Comparison of ENCODE assay signal across 9 mouse cellular contexts in genomic region chr15:88891676-88892040, GRCm38 (mm10). TPM values are rescaled to one million over a fixed set of nuclear protein-coding genes. Genes with fewer than 3 reads are reported as not detected.
DNase-seq lines count a peak whose midpoint lies in the region; ATAC-seq and TF ChIP-seq lines count a peak whose summit lies in the region.
"Had no signal": no experiment of that assay in that cellular context is flagged by ENCODE, and none has a peak within 500 bp of the region (broad histone marks: within the 10 kb centered on the region; RNA-seq: fewer than 3 reads in every experiment).

No protein-coding gene starts in this region.

- H3K4me2 ChIP-seq in kidney, embryonic 14.5 days (replicated peaks; ENCODE audit: low read depth, low read length): peak overlapping the region; percentile 93
- peak overlapping the region; percentile 89 for H3K4me2 ChIP-seq in embryonic facial prominence, embryonic 13.5 days
- peak overlapping the region; percentile 99 for H3K4me2 ChIP-seq in intestine, embryonic 16.5 days (ENCODE audit: low read depth, low read length)
- peak overlapping the region; percentile 87; the same call in 1 of the 2 replicates for H3K4me2 ChIP-seq in midbrain, postnatal 0 days (ENCODE audit: low read depth, low read length, poor library complexity, severe bottlenecking)

- no peak for ATAC-seq in kidney, embryonic 14.5 days (ENCODE audit: low FRiP score, low TSS enrichment)
- ATAC-seq in embryonic facial prominence, embryonic 13.5 days (ENCODE audit: insufficient number of reproducible peaks, insufficient read depth, low FRiP score, low TSS enrichment, low read depth): no peak
- ATAC-seq in intestine, embryonic 16.5 days: no peak
- ATAC-seq in midbrain, postnatal 0 days (ENCODE audit: low FRiP score): no peak

- H3K27me3 ChIP-seq in kidney, embryonic 14.5 days (ENCODE audit: control insufficient read depth, insufficient read depth, low read length): peaks cover 4% of the 10 kb centered on the region; the same call in 1 of the 2 replicates
- 0 out of 2 replicates have a peak, but pooled peaks cover 11% of the 10 kb centered on the region for H3K27me3 ChIP-seq in embryonic facial prominence, embryonic 13.5 days
- no peaks in the 10 kb centered on the region for H3K27me3 ChIP-seq in intestine, embryonic 16.5 days (replicated peaks; ENCODE audit: control insufficient read depth, insufficient read depth, low read length)
- no peaks in the 10 kb centered on the region for H3K27me3 ChIP-seq in midbrain, postnatal 0 days (ENCODE audit: insufficient read depth, low read length)

- no peak overlapping the region for H3K27ac ChIP-seq in kidney, embryonic 14.5 days (ENCODE audit: low read depth, low read length)
- no peak overlapping the region for H3K27ac ChIP-seq in embryonic facial prominence, embryonic 13.5 days
- H3K27ac ChIP-seq in intestine, embryonic 16.5 days (ENCODE audit: low read length): no peak overlapping the region
- no peak overlapping the region for H3K27ac ChIP-seq in midbrain, postnatal 0 days (ENCODE audit: low read depth, low read length)

- WGBS in kidney, embryonic 14.5 days: 75% methylated on average over 8 of the region's 8 CpGs
- WGBS in embryonic facial prominence, embryonic 13.5 days: 68% methylated on average over 8 of the region's 8 CpGs
- WGBS in intestine, embryonic 16.5 days: 70% methylated on average over 8 of the region's 8 CpGs
- WGBS in midbrain, postnatal 0 days: 66% methylated on average over 8 of the region's 8 CpGs

- peak overlapping the region; percentile 52; the same call in 1 of the 2 replicates for H3K4me3 ChIP-seq in kidney, embryonic 14.5 days (ENCODE audit: low read length)
- no peak overlapping the region for H3K4me3 ChIP-seq in embryonic facial prominence, embryonic 13.5 days
- H3K4me3 ChIP-seq in intestine, embryonic 16.5 days (ENCODE audit: low read length): no peak overlapping the region
- peak overlapping the region; percentile 48 for H3K4me3 ChIP-seq in midbrain, postnatal 0 days (ENCODE audit: low read depth, low read length)

- 0 out of 2 replicates have a peak, but pooled peaks cover 5% of the 10 kb centered on the region for H3K4me1 ChIP-seq in kidney, embryonic 14.5 days (ENCODE audit: control insufficient read depth, insufficient read depth, low read length)
- H3K4me1 ChIP-seq in embryonic facial prominence, embryonic 13.5 days: peaks cover 16% of the 10 kb centered on the region
- peaks cover 6% of the 10 kb centered on the region; the same call in 1 of the 2 replicates for H3K4me1 ChIP-seq in intestine, embryonic 16.5 days (ENCODE audit: control insufficient read depth, insufficient read depth, low read length)
- H3K4me1 ChIP-seq in midbrain, postnatal 0 days (ENCODE audit: insufficient read depth, low read length): no peaks in the 10 kb centered on the region

- H3K9ac ChIP-seq in kidney, embryonic 14.5 days (ENCODE audit: low read depth, low read length): no peak overlapping the region
- H3K9ac ChIP-seq in embryonic facial prominence, embryonic 13.5 days: no peak overlapping the region
- no peak overlapping the region for H3K9ac ChIP-seq in intestine, embryonic 16.5 days (ENCODE audit: low read depth, low read length)
- H3K9ac ChIP-seq in midbrain, postnatal 0 days (replicated peaks; ENCODE audit: low read length, poor library complexity, severe bottlenecking): no peak overlapping the region

- H3K36me3 ChIP-seq in kidney, embryonic 14.5 days (ENCODE audit: control insufficient read depth, insufficient read depth, low read length): no peaks in the 10 kb centered on the region
- no peaks in the 10 kb centered on the region for H3K36me3 ChIP-seq in embryonic facial prominence, embryonic 13.5 days
- H3K36me3 ChIP-seq in intestine, embryonic 16.5 days (ENCODE audit: control insufficient read depth, insufficient read depth, low read length): no peaks in the 10 kb centered on the region
- no peaks in the 10 kb centered on the region for H3K36me3 ChIP-seq in midbrain, postnatal 0 days (ENCODE audit: insufficient read depth, low read length)
- H3K36me3 ChIP-seq: G1E had no signal

- no peak for DNase-seq in kidney, adult 11 months
- no peak for DNase-seq in midbrain, postnatal 0 days (ENCODE audit: low spot score)
- no peak for DNase-seq in Muller cell, postnatal 12 days (ENCODE audit: inconsistent ontology term)
- DNase-seq in frontal cortex, postnatal 25 days (ENCODE audit: low spot score in 2 of 2): no peak
- no peak for DNase-seq in ovary, postnatal 10 days (ENCODE audit: low spot score)

- H3K9me3 ChIP-seq in kidney, embryonic 14.5 days (ENCODE audit: control insufficient read depth, low read length): no peaks in the 10 kb centered on the region
- H3K9me3 ChIP-seq in embryonic facial prominence, embryonic 13.5 days: no peaks in the 10 kb centered on the region
- no peaks in the 10 kb centered on the region for H3K9me3 ChIP-seq in intestine, embryonic 16.5 days (ENCODE audit: control insufficient read depth, low read length)
- H3K9me3 ChIP-seq in midbrain, postnatal 0 days (ENCODE audit: low read length): no peaks in the 10 kb centered on the region
- H3K9me3 ChIP-seq: G1E had no signal

- no peak for TF ChIP-seq CTCF in midbrain, postnatal 0 days (IDR thresholded peaks at IDR 0.05)

RNA-seq across cellular contexts. Expression of gene Pim3, which starts 29.7 kb away (rescaled TPM):
- polyA plus RNA-seq in kidney, embryonic 14.5 days (2014; fragmentation: Nextera tagmentation; extraction: Ambion mirVana): 37.4 and 46.2 TPM in 2 replicates
- polyA plus RNA-seq in embryonic facial prominence, embryonic 13.5 days (2015; fragmentation: Nextera tagmentation; extraction: Ambion mirVana): 48.7 and 52.9 TPM in 2 replicates
- 45.7 and 46.3 TPM in 2 replicates for polyA plus RNA-seq in intestine, embryonic 16.5 days (2015; fragmentation: Nextera tagmentation; extraction: Ambion mirVana)
- total RNA-seq in midbrain, postnatal 0 days (2014; rRNA removed): 78.0 and 95.4 TPM in 2 replicates
- 69.1 and 72.5 TPM in 2 replicates for polyA plus RNA-seq in midbrain, postnatal 0 days (2015; fragmentation: Nextera tagmentation; extraction: Ambion mirVana)

Comparison
In these comparisons a context has a peak if more than half of its experiments do, and no peak if none do; other contexts are left out.
1. H3K4me3 ChIP-seq: peak in kidney, embryonic 14.5 days (single experiment) and midbrain, postnatal 0 days (single experiment); none in embryonic facial prominence, embryonic 13.5 days (single experiment) and intestine, embryonic 16.5 days (single experiment).
2. Peak in every context shown above with its lines, with median percentiles within 50 percentile points of each other: H3K4me2 ChIP-seq.